Mouse (Mus musculus) regulatory T cell (primary cell): ENCODE measurements around the gene Clec4a3.
"Not testable (repeated sequence)": the region's sequence is repeated elsewhere in the genome, so short reads cannot be mapped to it uniquely, and the experiment has no call there.

Experiments used
- in situ Hi-C: fragments of 300-600 bp; cut with MboI, MseI; formaldehyde crosslinking; loops from one replicate; pipeline ENCODE4 v1.15.1; 2025; ENCODE audit warnings: high pct_unique_total_duplicates

Clec4a3 gene

GRCm38 (mm10) chr6:122952401-122952800 is at the start of gene Clec4a3:
Gene Clec4a3 (plus strand): TSS chr6:122952515.
- in situ Hi-C loops: no loop called here

- in situ Hi-C loops: no loop called here
These were observed 32.4 kb upstream of the Clec4a3 start for GRCm38 (mm10) chr6:122919922-122920321.

DNA sequence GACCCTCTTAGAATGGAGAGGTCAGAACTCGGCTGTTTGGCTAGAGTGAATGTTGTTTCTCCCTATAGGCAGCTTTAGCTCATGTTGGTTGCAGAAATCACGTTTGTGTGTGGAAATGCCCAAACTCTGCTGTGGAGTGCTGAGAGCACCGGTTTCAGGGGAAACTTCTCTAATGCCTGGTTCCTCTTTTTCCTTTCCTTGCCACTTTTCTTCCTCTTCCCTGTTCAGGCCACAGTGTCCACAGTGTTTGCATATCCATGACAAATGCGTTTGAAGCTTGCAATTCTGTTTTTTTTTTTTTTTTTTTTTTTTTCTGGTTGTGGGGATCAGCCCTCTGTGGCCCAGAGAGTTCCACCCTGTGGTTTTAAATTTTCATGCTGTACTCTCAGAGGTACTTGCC is 30.9 kb upstream of the Clec4a3 start, which contains the start of gene Clec4a1:
Gene Clec4a1, plus strand, starts transcription at position 398 of the 400 bp plus-strand sequence.
- in situ Hi-C loops: no loop called here

GRCm38 (mm10) chr6:122934845-122935244 is 17.5 kb upstream of the Clec4a3 start:
- in situ Hi-C loops: no loop called here

GRCm38 (mm10) chr6:122939618-122940017 is 12.7 kb upstream of the Clec4a3 start:
- in situ Hi-C loops: no loop called here

GRCm38 (mm10) chr6:122946760-122947159 is 5.6 kb upstream of the Clec4a3 start:
- in situ Hi-C loops: no loop called here

GRCm38 (mm10) chr6:122964562-122964961 is 12.2 kb downstream of the Clec4a3 start:
- in situ Hi-C loops: no loop called here

DNA sequence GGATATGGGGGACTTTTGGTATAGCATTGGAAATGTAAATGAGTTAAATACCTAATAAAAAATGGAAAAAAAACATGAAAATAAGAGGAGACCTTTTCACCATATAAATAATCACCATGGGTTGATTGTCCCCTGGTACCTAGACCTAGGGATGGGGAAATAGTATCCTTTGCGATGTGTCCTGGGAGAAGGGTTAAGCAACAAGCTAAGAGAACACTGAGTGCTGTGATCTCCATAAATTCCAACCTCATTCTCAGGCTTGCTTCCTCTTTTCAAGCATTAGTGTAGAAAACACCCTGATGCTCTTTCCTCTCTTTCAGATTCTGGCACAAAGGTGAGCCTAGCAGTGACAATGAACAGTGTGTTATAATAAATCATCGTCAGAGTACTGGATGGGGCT is 16.7 kb downstream of the Clec4a3 start:
- in situ Hi-C loops: no loop called here

GRCm38 (mm10) chr6:122989876-122990437 is 37.6 kb downstream of the Clec4a3 start, which contains the start of gene Clec4a4:
Gene Clec4a4 (plus strand): TSS chr6:122990367.
- in situ Hi-C loops: no loop called here

DNA sequence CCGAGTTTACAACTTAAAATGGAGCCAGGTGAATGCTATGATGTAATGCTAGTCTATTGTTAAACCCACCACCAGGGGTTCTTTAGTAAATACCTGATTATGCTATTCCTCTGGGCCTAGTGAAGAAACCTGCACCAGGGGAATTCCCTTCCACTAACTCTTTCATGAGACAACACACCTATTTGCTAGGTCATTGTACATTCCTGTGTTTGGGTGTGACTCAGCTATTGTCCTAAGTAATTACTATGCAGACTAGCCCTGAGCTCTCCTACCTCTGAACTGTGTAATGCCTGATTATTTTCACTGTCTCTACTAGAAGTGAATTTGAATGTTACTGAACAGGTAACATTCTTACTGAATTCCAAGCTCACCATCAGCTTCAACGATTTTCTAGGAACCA is 52.4 kb downstream of the Clec4a3 start:
- in situ Hi-C loops: not testable (repeated sequence)

GRCm38 (mm10) chr6:123005591-123005990 is 53.3 kb downstream of the Clec4a3 start:
- in situ Hi-C loops: no loop called here
